Mouse (Mus musculus): ENCODE measurements around the gene Pkig.

GRCm38 (mm10) chr2:163754228-163754627, 96.0 kb downstream of the Pkig start:
- TF ChIP-seq CTCF (IDR thresholded peaks at IDR 0.05; ENCODE audit: extremely low read depth, insufficient read depth, insufficient read length, insufficient replicate concordance) (no peak), POLR2A (IDR thresholded peaks at IDR 0.05; ENCODE audit: low read depth, low read length) (no peak)
